Mouse (Mus musculus): Measurements from ENCODE around the gene Cnbp. TPM values are rescaled to one million over a fixed set of nuclear protein-coding genes. Genes with fewer than 3 reads are reported as not detected.

Cnbp gene
- 1,095 TPM for polyA plus RNA-seq (2014; fragmentation: Illumina TruSeq; extraction: RNeasy Lipid Tissue Mini Kit (QIAGEN cat#74804))

GRCm38 (mm10) chr6:87850900-87851614 lies at the start of gene Cnbp:
TSS of gene Cnbp (minus strand) at chr6:87851106.

GRCm38 (mm10) chr6:87887594-87888233 lies 36.8 kb upstream of the Cnbp start, which contains the start of gene Copg1:
TSS of gene Copg1 (plus strand) at chr6:87887814.

GRCm38 (mm10) chr6:87838551-87839197 lies 12.2 kb downstream of the Cnbp start, which contains the start of gene Isy1:
TSS of gene Isy1 (minus strand) at chr6:87838798.

GRCm38 (mm10) chr6:87835695-87836094 lies 15.2 kb downstream of the Cnbp start, which contains the start of gene Gm45140:
TSS of gene Gm45140 (minus strand) at chr6:87835795.

GRCm38 (mm10) chr6:87811675-87812338 lies 39.1 kb downstream of the Cnbp start, which contains the start of gene Rab43:
TSS of gene Rab43 (minus strand) at chr6:87812164.

Other genes with a start within 250 kb of the Cnbp start
- 15.9 TPM for gene Aplf, start 178.9 kb downstream of the Cnbp start, polyA plus RNA-seq (2014; fragmentation: Illumina TruSeq; extraction: RNeasy Lipid Tissue Mini Kit (QIAGEN cat#74804))
- not detected for gene Efcc1, start 120.2 kb downstream of the Cnbp start, polyA plus RNA-seq (2014; fragmentation: Illumina TruSeq; extraction: RNeasy Lipid Tissue Mini Kit (QIAGEN cat#74804))
- not detected for gene Gp9, start 73.0 kb downstream of the Cnbp start, polyA plus RNA-seq (2014; fragmentation: Illumina TruSeq; extraction: RNeasy Lipid Tissue Mini Kit (QIAGEN cat#74804))
- gene Rab43, start 38.9 kb downstream of the Cnbp start, polyA plus RNA-seq (2014; fragmentation: Illumina TruSeq; extraction: RNeasy Lipid Tissue Mini Kit (QIAGEN cat#74804)), result 8.1 TPM
- not detected for gene Gm45140, start 15.3 kb downstream of the Cnbp start, polyA plus RNA-seq (2014; fragmentation: Illumina TruSeq; extraction: RNeasy Lipid Tissue Mini Kit (QIAGEN cat#74804))
- 30.8 TPM for gene Isy1, start 12.3 kb downstream of the Cnbp start, polyA plus RNA-seq (2014; fragmentation: Illumina TruSeq; extraction: RNeasy Lipid Tissue Mini Kit (QIAGEN cat#74804))
- gene Copg1, start 36.7 kb upstream of the Cnbp start, polyA plus RNA-seq (2014; fragmentation: Illumina TruSeq; extraction: RNeasy Lipid Tissue Mini Kit (QIAGEN cat#74804)), result 30.0 TPM
- gene Hmces, start 62.8 kb upstream of the Cnbp start, polyA plus RNA-seq (2014; fragmentation: Illumina TruSeq; extraction: RNeasy Lipid Tissue Mini Kit (QIAGEN cat#74804)), result 11.7 TPM
- gene H1fx, start 130.5 kb upstream of the Cnbp start, polyA plus RNA-seq (2014; fragmentation: Illumina TruSeq; extraction: RNeasy Lipid Tissue Mini Kit (QIAGEN cat#74804)), result not detected
- 337 TPM for gene Rab7, start 194.2 kb upstream of the Cnbp start, polyA plus RNA-seq (2014; fragmentation: Illumina TruSeq; extraction: RNeasy Lipid Tissue Mini Kit (QIAGEN cat#74804))
- gene Rpn1, start 233.4 kb upstream of the Cnbp start, polyA plus RNA-seq (2014; fragmentation: Illumina TruSeq; extraction: RNeasy Lipid Tissue Mini Kit (QIAGEN cat#74804)), result 232 TPM